Mouse (Mus musculus) embryonic facial prominence, embryonic 14.5 days (tissue): ENCODE data around the gene Sigmar1. TPM values are rescaled to one million over a fixed set of nuclear protein-coding genes. Genes with fewer than 3 reads are reported as not detected.

Experiments used
- ATAC-seq: fragments of 200-750 bp; cut with Nextera tagmentation; 2 replicates; pipeline ENCODE4 v1.8.0; 2017; ENCODE audit warnings: low read depth, moderate number of reproducible peaks, moderate TSS enrichment
- DNase-seq: peaks from one replicate; pipeline ENCODE4 v3.0.0-alpha.2; 2015; ENCODE audit warnings: low spot score
- H3K27ac ChIP-seq: fragments of 300-500 bp; sonication (generic); replicated peaks from 2 replicates; pipeline ENCODE4 v1.5.1; 2014; ENCODE audit warnings: low read depth, mild to moderate bottlenecking, low read length, moderate library complexity
- H3K27me3 ChIP-seq: fragments of 300-500 bp; sonication (generic); replicated peaks from 2 replicates; pipeline ENCODE4 v1.6.1; 2014; ENCODE audit warnings: low read length; ENCODE audit not compliant: control insufficient read depth, insufficient read depth
- H3K36me3 ChIP-seq: fragments of 300-500 bp; sonication (generic); 2 replicates; pipeline ENCODE4 v1.6.1; 2014; ENCODE audit warnings: low read length, mixed read lengths; ENCODE audit not compliant: control insufficient read depth, insufficient read depth
- H3K4me1 ChIP-seq: fragments of 300-500 bp; sonication (generic); 2 replicates; pipeline ENCODE4 v1.6.1; 2014; ENCODE audit warnings: antibody characterized with exemption, low read length; ENCODE audit not compliant: control insufficient read depth, insufficient read depth
- H3K4me2 ChIP-seq: fragments of 300-500 bp; sonication (generic); 2 replicates; pipeline ENCODE4 v1.6.1; 2014; ENCODE audit warnings: low read depth, mild to moderate bottlenecking, low read length, moderate library complexity, mixed read lengths
- H3K4me3 ChIP-seq: fragments of 300-500 bp; sonication (generic); 2 replicates; pipeline ENCODE4 v1.5.1; 2014; ENCODE audit warnings: low read depth, mild to moderate bottlenecking, low read length
- H3K9ac ChIP-seq: fragments of 300-500 bp; sonication (generic); 2 replicates; pipeline ENCODE4 v1.6.1; 2014; ENCODE audit warnings: low read depth, mild to moderate bottlenecking, low read length, moderate library complexity, mixed read lengths
- H3K9me3 ChIP-seq: fragments of 300-500 bp; sonication (generic); 2 replicates; pipeline ENCODE4 v1.6.1; 2016; ENCODE audit warnings: low read length; ENCODE audit not compliant: control insufficient read depth
- WGBS: fragments of 180-500 bp; shearing (Covaris S2); extraction: QIAGEN DNeasy Blood & Tissue Kit; methylation state at CpG from one replicate; pipeline ENCODE4 v1.1.7; 2014; 5-methylcytosine and 5-hydroxymethylcytosine counted together
- polyA plus RNA-seq: library from polyadenylated mRNA; unstranded; fragments of >200 nt; fragmentation: Nextera tagmentation; extraction: Ambion mirVana; gene quantifications from 2 replicates; pipeline ENCODE4 v1.2.1, GENCODE M21; 2014

The Sigmar1 gene
- polyA plus RNA-seq, 1 experiment from 2014 or later, result 77.9 TPM

DNA sequence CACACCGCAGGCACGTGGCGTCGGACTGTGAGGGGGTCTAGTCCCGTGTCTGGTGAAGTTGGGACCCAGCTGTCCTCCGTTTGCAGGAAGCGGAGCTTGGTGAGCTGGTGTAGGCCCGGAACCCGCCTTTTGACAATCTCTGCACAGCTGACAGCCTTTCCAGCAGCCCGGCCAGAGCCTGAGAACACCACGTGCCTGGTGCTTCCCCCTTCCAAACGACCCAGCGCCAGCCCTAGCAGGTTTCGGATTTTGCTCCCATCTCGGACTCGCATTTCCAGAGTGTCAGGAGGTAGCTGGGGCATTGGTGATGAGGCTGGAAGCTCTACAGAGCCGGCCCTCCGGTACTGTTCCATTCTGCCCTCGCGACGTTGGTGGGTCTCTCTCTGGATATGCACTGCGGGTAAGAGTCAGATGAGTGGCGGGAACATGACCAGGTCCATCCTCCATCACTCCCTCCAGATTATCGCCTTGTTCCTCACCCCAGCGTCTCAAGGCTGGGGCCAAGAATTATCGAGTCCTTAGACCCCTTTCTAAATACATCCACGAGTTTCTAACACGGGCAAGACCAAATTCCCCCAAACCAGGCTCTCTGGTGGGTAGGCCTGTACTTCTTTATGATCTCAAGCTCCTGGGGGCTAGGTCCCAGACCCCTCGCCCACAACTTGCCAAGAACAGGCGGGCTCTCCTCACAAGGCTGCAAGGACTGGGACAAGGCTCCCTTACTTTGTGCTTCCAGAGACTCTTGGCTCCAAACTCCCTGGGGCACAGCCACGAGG lies 43.3 kb downstream of the Sigmar1 start:
- Histone ChIP-seq H3K4me1 (peaks cover 17% of the 10 kb centered on the region), H3K36me3 (0 out of 2 replicates have a peak, but pooled peaks cover 12% of the 10 kb centered on the region), H3K27ac (peak overlapping the region; percentile 36), H3K9me3 (no peaks in the 10 kb centered on the region), H3K4me3 (peak overlapping the region; percentile 70), H3K4me2 (peak overlapping the region; percentile 78), H3K27me3 (no peaks in the 10 kb centered on the region), H3K9ac (peak overlapping the region; percentile 89)
- DNase-seq (no peak), ATAC-seq (peak; percentile 7; the same call in 1 of the 2 replicates)
- WGBS, result 40% methylated on average over 30 of the region's 31 CpGs

- Histone ChIP-seq H3K4me2 (peak overlapping the region; percentile 78), H3K27me3 (no peaks in the 10 kb centered on the region), H3K4me1 (peaks cover 21% of the 10 kb centered on the region), H3K9ac (peak overlapping the region; percentile 89), H3K9me3 (no peaks in the 10 kb centered on the region), H3K36me3 (0 out of 2 replicates have a peak, but pooled peaks cover 8% of the 10 kb centered on the region), H3K4me3 (peak overlapping the region; percentile 70), H3K27ac (0 out of 2 replicates have a peak overlapping the region, but pooled peaks have one; percentile 8)
- ATAC-seq, result no peak
- no peak for DNase-seq
- WGBS, result 64% methylated on average over 16 of the region's 16 CpGs
Observed at GRCm38 (mm10) chr4:41711705-41712375, 44.1 kb downstream of the Sigmar1 start.

DNA sequence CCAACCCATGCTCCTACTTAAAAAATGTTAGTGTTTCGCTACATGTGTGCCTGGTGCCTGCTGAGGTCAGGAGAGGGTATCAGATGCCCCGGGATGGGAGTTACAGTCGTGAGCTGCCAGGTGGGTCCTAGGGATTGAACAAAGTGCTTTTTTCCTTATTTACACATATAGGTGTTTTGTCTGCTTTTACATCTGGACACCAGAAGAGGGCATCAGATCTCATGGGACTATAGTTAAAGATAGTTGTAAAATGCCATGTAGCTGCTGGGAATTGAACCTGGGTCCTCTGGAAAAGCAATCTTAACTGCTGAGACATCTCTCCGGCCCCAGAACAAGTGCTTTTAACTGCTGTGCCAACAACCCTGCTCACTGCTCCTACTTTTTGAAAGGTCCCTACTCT lies 45.7 kb downstream of the Sigmar1 start:
- Histone ChIP-seq H3K27me3 (0 out of 2 replicates have a peak, but pooled peaks cover under 1% of the 10 kb centered on the region), H3K4me2 (no peak overlapping the region), H3K9ac (no peak overlapping the region), H3K27ac (no peak overlapping the region), H3K9me3 (no peaks in the 10 kb centered on the region), H3K36me3 (0 out of 2 replicates have a peak, but pooled peaks cover 8% of the 10 kb centered on the region), H3K4me1 (peaks cover 29% of the 10 kb centered on the region), H3K4me3 (no peak overlapping the region)
- no peak for ATAC-seq
- no peak for DNase-seq
- WGBS, result 66% methylated on average over 4 of the region's 4 CpGs

DNA sequence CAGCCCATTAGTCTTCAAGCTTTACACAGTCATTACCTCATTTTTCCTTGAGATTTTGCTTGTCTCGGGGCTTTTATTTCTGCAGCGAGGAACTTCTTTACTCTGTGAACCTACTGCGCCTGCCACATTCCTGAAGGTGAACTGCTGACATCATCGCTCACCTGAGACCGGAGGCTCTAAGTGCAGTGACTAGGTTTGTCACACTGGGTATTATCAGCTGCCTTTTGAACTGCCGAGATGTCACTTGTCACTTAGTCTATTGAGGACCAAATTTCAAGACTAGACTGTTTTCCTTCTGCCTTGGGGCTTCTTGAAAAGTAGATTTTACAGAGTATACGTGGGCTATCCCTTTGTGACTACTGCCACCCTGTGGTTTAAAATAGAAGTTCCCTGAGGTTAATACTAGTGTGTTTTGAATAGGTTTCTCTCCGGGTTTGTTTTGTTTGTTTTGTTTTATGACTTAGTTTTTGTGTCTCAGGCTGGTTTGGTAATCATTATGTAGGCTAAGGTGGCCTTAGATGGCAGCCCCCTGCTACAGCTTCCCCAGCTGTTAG lies 47.7 kb downstream of the Sigmar1 start:
- Histone ChIP-seq H3K27me3 (0 out of 2 replicates have a peak, but pooled peaks cover 6% of the 10 kb centered on the region), H3K4me3 (no peak overlapping the region), H3K4me2 (no peak overlapping the region), H3K36me3 (0 out of 2 replicates have a peak, but pooled peaks cover 8% of the 10 kb centered on the region), H3K4me1 (peaks cover 30% of the 10 kb centered on the region), H3K9me3 (no peaks in the 10 kb centered on the region), H3K9ac (no peak overlapping the region), H3K27ac (no peak overlapping the region)
- peak; percentile 80 for DNase-seq
- peak; percentile 27; the same call in 1 of the 2 replicates for ATAC-seq
- WGBS, result 33% methylated on average over 8 of the region's 8 CpGs

GRCm38 (mm10) chr4:41707011-41707535 lies 48.9 kb downstream of the Sigmar1 start:
- Histone ChIP-seq H3K9ac (no peak overlapping the region), H3K27ac (no peak overlapping the region), H3K4me3 (no peak overlapping the region), H3K9me3 (no peaks in the 10 kb centered on the region), H3K27me3 (0 out of 2 replicates have a peak, but pooled peaks cover 6% of the 10 kb centered on the region), H3K4me2 (peak overlapping the region; percentile 26), H3K4me1 (peaks cover 25% of the 10 kb centered on the region), H3K36me3 (0 out of 2 replicates have a peak, but pooled peaks cover 8% of the 10 kb centered on the region)
- DNase-seq (peak; percentile 87), ATAC-seq (peak; percentile 81)
- WGBS, result 5% methylated on average over 13 of the region's 13 CpGs

GRCm38 (mm10) chr4:41705922-41706754 lies 49.8 kb downstream of the Sigmar1 start:
- ATAC-seq, result no peak
- 0 out of 2 replicates have a peak, but pooled peaks cover 6% of the 10 kb centered on the region for H3K27me3 ChIP-seq
- WGBS, result 55% methylated on average over 19 of the region's 19 CpGs

GRCm38 (mm10) chr4:41704651-41705050 lies 51.3 kb downstream of the Sigmar1 start:
- Histone ChIP-seq H3K27ac (no peak overlapping the region), H3K4me1 (peaks cover 17% of the 10 kb centered on the region; the same call in 1 of the 2 replicates), H3K27me3 (0 out of 2 replicates have a peak, but pooled peaks cover 6% of the 10 kb centered on the region), H3K4me2 (no peak overlapping the region), H3K9ac (no peak overlapping the region), H3K36me3 (no peaks in the 10 kb centered on the region), H3K4me3 (no peak overlapping the region), H3K9me3 (no peaks in the 10 kb centered on the region)
- 3% methylated on average over 5 of the region's 5 CpGs for WGBS
- ATAC-seq (no peak), DNase-seq (no peak)

More at GRCm38 (mm10) chr4:41705922-41706754, 49.8 kb downstream of the Sigmar1 start:
- Histone ChIP-seq H3K9me3 (no peaks in the 10 kb centered on the region), H3K4me3 (no peak overlapping the region), H3K36me3 (0 out of 2 replicates have a peak, but pooled peaks cover 8% of the 10 kb centered on the region), H3K27ac (no peak overlapping the region), H3K9ac (no peak overlapping the region), H3K4me1 (peaks cover 17% of the 10 kb centered on the region; the same call in 1 of the 2 replicates), H3K4me2 (no peak overlapping the region)
- no peak for DNase-seq
